21 mouse cellular contexts compared by ENCODE assay signal in genomic region chr4:82641066-82641680, GRCm38 (mm10).
A peak's percentile ranks its signal among the peaks of the same experiment; 100 is the strongest.
DNase-seq lines count a peak whose midpoint lies in the region; ATAC-seq and TF ChIP-seq lines count a peak whose summit lies in the region.
"Had no signal": no experiment of that assay in that cellular context is flagged by ENCODE, and none has a peak within 500 bp of the region (broad histone marks: within the 10 kb centered on the region; RNA-seq: fewer than 3 reads in every experiment).

No protein-coding gene starts in this region.

- H3K9me3 ChIP-seq in heart, postnatal 0 days (replicated peaks; ENCODE audit: control insufficient read depth, low read length): no peaks in the 10 kb centered on the region
- no peaks in the 10 kb centered on the region for H3K9me3 ChIP-seq in forebrain, embryonic 12.5 days
- H3K9me3 ChIP-seq: neural tube, embryonic 13.5 days; stomach, embryonic 15.5 days had no signal

- no peaks in the 10 kb centered on the region for H3K27me3 ChIP-seq in heart, postnatal 0 days (ENCODE audit: control insufficient read depth, insufficient read depth, low read length)
- H3K27me3 ChIP-seq in forebrain, embryonic 12.5 days: no peaks in the 10 kb centered on the region
- H3K27me3 ChIP-seq: neural tube, embryonic 13.5 days; stomach, embryonic 15.5 days had no signal

- no peak overlapping the region for H3K4me2 ChIP-seq in heart, postnatal 0 days (ENCODE audit: low read depth, low read length)
- no peak overlapping the region for H3K4me2 ChIP-seq in forebrain, embryonic 12.5 days
- H3K4me2 ChIP-seq: hindbrain, embryonic 14.5 days; neural tube, embryonic 13.5 days; stomach, embryonic 15.5 days had no signal

- H3K4me1 ChIP-seq in heart, postnatal 0 days (ENCODE audit: control insufficient read depth, insufficient read depth): 0 out of 2 replicates have a peak, but pooled peaks cover 3% of the 10 kb centered on the region
- 0 out of 2 replicates have a peak, but pooled peaks cover 5% of the 10 kb centered on the region for H3K4me1 ChIP-seq in forebrain, embryonic 12.5 days
- H3K4me1 ChIP-seq: stomach, embryonic 15.5 days had no signal

- no peak for TF ChIP-seq CTCF in gastrocnemius, adult 2 months (IDR thresholded peaks at IDR 0.05)
- no peak for TF ChIP-seq CTCF in heart, postnatal 0 days (IDR thresholded peaks at IDR 0.05; ENCODE audit: low read depth)

- H3K9ac ChIP-seq in heart, postnatal 0 days (replicated peaks; ENCODE audit: low read depth, low read length): no peak overlapping the region
- H3K9ac ChIP-seq in forebrain, embryonic 12.5 days: no peak overlapping the region
- H3K9ac ChIP-seq: hindbrain, embryonic 14.5 days; neural tube, embryonic 13.5 days; stomach, embryonic 15.5 days had no signal

- ATAC-seq in heart, postnatal 0 days (ENCODE audit: insufficient read depth, low read depth): peak; percentile 39; the same call in 1 of the 2 replicates
- no peak for ATAC-seq in forebrain, embryonic 12.5 days (ENCODE audit: low FRiP score)
- ATAC-seq: CD4-positive, CD25-positive, alpha-beta regulatory T cell, adult 4 months; inflammation-experienced regulatory T-cells, adult 6 months had no signal

- whole genome bisulfite sequencing in heart, postnatal 0 days: 55% methylated on average over 5 of the region's 5 CpGs
- 84% methylated on average over 5 of the region's 5 CpGs for WGBS in forebrain, embryonic 12.5 days

- peak overlapping the region; percentile 28; the same call in 1 of the 2 replicates for H3K27ac ChIP-seq in gastrocnemius, adult 2 months
- no peak overlapping the region for H3K27ac ChIP-seq in heart, postnatal 0 days (ENCODE audit: low read depth)
- no peak overlapping the region for H3K27ac ChIP-seq in forebrain, embryonic 12.5 days
- H3K27ac ChIP-seq: hindbrain, embryonic 14.5 days; neural tube, embryonic 13.5 days; stomach, embryonic 15.5 days had no signal

- H3K36me3 ChIP-seq in heart, postnatal 0 days (replicated peaks; ENCODE audit: control insufficient read depth, insufficient read depth, low read length): no peaks in the 10 kb centered on the region
- no peaks in the 10 kb centered on the region for H3K36me3 ChIP-seq in forebrain, embryonic 12.5 days (replicated peaks)
- H3K36me3 ChIP-seq: neural tube, embryonic 13.5 days; stomach, embryonic 15.5 days had no signal

- no peak overlapping the region for H3K4me3 ChIP-seq in gastrocnemius, adult 2 months
- H3K4me3 ChIP-seq in heart, postnatal 0 days (ENCODE audit: low read depth, low read length): no peak overlapping the region
- no peak overlapping the region for H3K4me3 ChIP-seq in forebrain, embryonic 12.5 days (replicated peaks)
- H3K4me3 ChIP-seq: neural tube, embryonic 13.5 days; stomach, embryonic 15.5 days had no signal

- no peak for TF ChIP-seq EP300 in heart, postnatal 0 days (IDR thresholded peaks at IDR 0.05; ENCODE audit: low read depth)

- DNase-seq in gastrocnemius, adult 2 months: no peak
- no peak for DNase-seq in gastrocnemius, postnatal 4 days (ENCODE audit: low spot score in 2 of 2)
- DNase-seq in heart, postnatal 0 days (ENCODE audit: low spot score): peak; percentile 19
- no peak for DNase-seq in heart, postnatal 4 days
- peak; percentile 44 for DNase-seq in retina, postnatal 1 day
- DNase-seq in retina, embryonic 14.5 days (ENCODE audit: low spot score): no peak
- DNase-seq: adrenal gland, adult 2 months; cerebellum, adult 11 months; cerebellum, postnatal 10 days; kidney, adult 18-20 months; lung, postnatal 14 days; midbrain, embryonic 14.5 days; right cerebral cortex, adult 18-20 months; right cerebral cortex, postnatal 4 days; thymus, postnatal 25 days had no signal

- intact Hi-C loops in gastrocnemius, adult 2 months (cut with DNase I): loop anchor here (5.0 to 10.0 kb wide), 3 partner anchors 164 to 544 kb away; no protein-coding TSS in a partner anchor

Comparison
In these comparisons a context has a peak if more than half of its experiments do, and no peak if none do; other contexts are left out.
1. DNase-seq: peak in heart, postnatal 0 days (single experiment) and retina, postnatal 1 day (single experiment); none in gastrocnemius, adult 2 months (single experiment), gastrocnemius, postnatal 4 days (0 of 2), heart, postnatal 4 days (single experiment) and retina, embryonic 14.5 days (single experiment).